9 mouse cellular contexts compared by ENCODE assay signal in the genomic region with DNA sequence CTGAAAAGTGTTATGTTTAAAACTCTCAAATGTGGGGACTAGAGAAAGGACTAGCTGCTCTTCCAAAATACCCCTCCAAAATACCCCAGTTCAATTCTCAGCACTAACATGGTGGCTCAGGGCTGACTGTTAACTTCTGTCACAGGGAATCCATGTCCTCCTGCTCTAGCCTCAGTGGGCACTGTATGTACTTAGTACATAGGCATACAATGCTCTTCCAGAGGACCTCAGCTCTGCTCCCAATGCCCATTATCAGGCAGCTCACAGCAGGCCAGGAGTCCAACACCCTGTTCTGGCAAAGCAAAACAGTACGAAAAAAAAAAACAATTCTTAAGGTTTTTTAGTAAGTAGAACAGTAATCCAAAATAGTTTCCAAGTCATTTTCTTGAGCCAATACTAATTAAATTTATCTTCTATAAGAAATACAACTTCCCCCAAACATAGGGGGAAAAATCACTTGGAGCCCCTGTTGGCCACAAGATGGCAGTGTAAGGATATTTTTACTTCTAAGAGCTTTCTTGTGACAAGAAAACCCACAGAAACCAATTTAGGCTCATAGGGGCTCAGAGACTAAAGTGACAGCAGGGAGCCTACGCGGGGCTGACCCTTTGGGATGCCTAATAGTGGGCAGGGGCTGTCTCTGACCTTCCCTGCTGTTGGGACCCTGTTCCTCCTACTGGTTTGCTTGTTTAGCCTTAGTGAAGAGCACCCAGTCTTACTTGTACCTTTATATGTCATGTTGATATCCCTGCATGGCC. TPM values are rescaled to one million over a fixed set of nuclear protein-coding genes. Genes with fewer than 3 reads are reported as not detected.
DNase-seq lines count a peak whose midpoint lies in the region; ATAC-seq and TF ChIP-seq lines count a peak whose summit lies in the region.
"Had no signal": no experiment of that assay in that cellular context is flagged by ENCODE, and none has a peak within 500 bp of the region (broad histone marks: within the 10 kb centered on the region; RNA-seq: fewer than 3 reads in every experiment).

No protein-coding gene starts in this region.

- ATAC-seq in intestine, embryonic 14.5 days (replicated peaks; ENCODE audit: low FRiP score, low TSS enrichment, low read depth): no peak
- no peak; the same call in 1 of the 2 replicates for ATAC-seq in intestine, embryonic 16.5 days
- ATAC-seq in hindbrain, postnatal 0 days: peak; percentile 56; the same call in 1 of the 2 replicates
- no peak for ATAC-seq in limb, embryonic 13.5 days (ENCODE audit: low FRiP score, low read depth)

- peak; percentile 57 for DNase-seq in intestine, embryonic 14.5 days (ENCODE audit: low spot score)
- peak; percentile 75 for DNase-seq in R1 (ENCODE audit: low read depth, low spot score)
- DNase-seq in embryonic facial prominence, embryonic 10.5 days (ENCODE audit: low spot score): peak; percentile 33
- peak; percentile 85 for DNase-seq in hindbrain, postnatal 0 days (ENCODE audit: low spot score)
- peak; percentile 34 to 54 for DNase-seq in natural killer cell, adult 2 months (ENCODE audit: low spot score in 2 of 2)
- DNase-seq in ovary, postnatal 36 days (ENCODE audit: low spot score): no peak

- no peak overlapping the region for H3K27ac ChIP-seq in intestine, embryonic 14.5 days (ENCODE audit: low read depth)
- no peak overlapping the region for H3K27ac ChIP-seq in intestine, embryonic 16.5 days (ENCODE audit: low read length)
- no peak overlapping the region for H3K27ac ChIP-seq in embryonic facial prominence, embryonic 10.5 days (replicated peaks)
- no peak overlapping the region for H3K27ac ChIP-seq in hindbrain, postnatal 0 days
- no peak overlapping the region for H3K27ac ChIP-seq in limb, embryonic 13.5 days

- H3K9ac ChIP-seq in intestine, embryonic 14.5 days (ENCODE audit: low read length): no peak overlapping the region
- H3K9ac ChIP-seq in intestine, embryonic 16.5 days (ENCODE audit: low read depth, low read length): no peak overlapping the region
- H3K9ac ChIP-seq in hindbrain, postnatal 0 days (replicated peaks; ENCODE audit: low read length): no peak overlapping the region
- no peak overlapping the region for H3K9ac ChIP-seq in limb, embryonic 13.5 days

- H3K36me3 ChIP-seq in intestine, embryonic 14.5 days (ENCODE audit: control insufficient read depth, insufficient read depth, low read length): no peaks in the 10 kb centered on the region
- no peaks in the 10 kb centered on the region for H3K36me3 ChIP-seq in intestine, embryonic 16.5 days (ENCODE audit: control insufficient read depth, insufficient read depth, low read length)
- H3K36me3 ChIP-seq in embryonic facial prominence, embryonic 10.5 days (replicated peaks): no peaks in the 10 kb centered on the region
- H3K36me3 ChIP-seq in hindbrain, postnatal 0 days (ENCODE audit: insufficient read depth, low read length): no peaks in the 10 kb centered on the region
- no peaks in the 10 kb centered on the region for H3K36me3 ChIP-seq in limb, embryonic 13.5 days

- TF ChIP-seq CTCF in hindbrain, postnatal 0 days (IDR thresholded peaks at IDR 0.05; ENCODE audit: low read depth): peak; percentile 63

- WGBS in intestine, embryonic 14.5 days: 5% methylated on average over 3 of the region's 3 CpGs
- WGBS in intestine, embryonic 16.5 days: 6% methylated on average over 3 of the region's 3 CpGs
- 8% methylated on average over 3 of the region's 3 CpGs for WGBS in embryonic facial prominence, embryonic 10.5 days
- 0% methylated on average over 3 of the region's 3 CpGs for WGBS in hindbrain, postnatal 0 days
- 2% methylated on average over 3 of the region's 3 CpGs for WGBS in limb, embryonic 13.5 days

- H3K4me3 ChIP-seq in intestine, embryonic 14.5 days (ENCODE audit: low read depth, low read length): no peak overlapping the region
- H3K4me3 ChIP-seq in intestine, embryonic 16.5 days (ENCODE audit: low read length): no peak overlapping the region
- no peak overlapping the region; the same call in 1 of the 2 replicates for H3K4me3 ChIP-seq in embryonic facial prominence, embryonic 10.5 days
- H3K4me3 ChIP-seq in hindbrain, postnatal 0 days (ENCODE audit: low read length): no peak overlapping the region
- H3K4me3 ChIP-seq in limb, embryonic 13.5 days: no peak overlapping the region

- H3K9me3 ChIP-seq in intestine, embryonic 14.5 days (ENCODE audit: control insufficient read depth, low read length): no peaks in the 10 kb centered on the region
- H3K9me3 ChIP-seq in intestine, embryonic 16.5 days (ENCODE audit: control insufficient read depth, low read length): no peaks in the 10 kb centered on the region
- no peaks in the 10 kb centered on the region for H3K9me3 ChIP-seq in embryonic facial prominence, embryonic 10.5 days
- H3K9me3 ChIP-seq in hindbrain, postnatal 0 days (ENCODE audit: low read length): no peaks in the 10 kb centered on the region
- H3K9me3 ChIP-seq in limb, embryonic 13.5 days: no peaks in the 10 kb centered on the region

- no peaks in the 10 kb centered on the region for H3K4me1 ChIP-seq in intestine, embryonic 14.5 days (replicated peaks; ENCODE audit: control insufficient read depth, insufficient read depth, low read length)
- no peaks in the 10 kb centered on the region for H3K4me1 ChIP-seq in intestine, embryonic 16.5 days (ENCODE audit: control insufficient read depth, insufficient read depth, low read length)
- H3K4me1 ChIP-seq in embryonic facial prominence, embryonic 10.5 days: no peaks in the 10 kb centered on the region
- no peaks in the 10 kb centered on the region for H3K4me1 ChIP-seq in hindbrain, postnatal 0 days (ENCODE audit: insufficient read depth, low read length)
- H3K4me1 ChIP-seq in limb, embryonic 13.5 days: peaks cover 3% of the 10 kb centered on the region; the same call in 1 of the 2 replicates

- H3K4me2 ChIP-seq in intestine, embryonic 14.5 days (ENCODE audit: low read length): no peak overlapping the region
- H3K4me2 ChIP-seq in intestine, embryonic 16.5 days (ENCODE audit: low read depth, low read length): no peak overlapping the region
- H3K4me2 ChIP-seq in hindbrain, postnatal 0 days (ENCODE audit: low read depth, low read length): no peak overlapping the region
- H3K4me2 ChIP-seq in limb, embryonic 13.5 days (replicated peaks): 0 out of 2 replicates have a peak overlapping the region, but pooled peaks have one; percentile 12

- H3K27me3 ChIP-seq in intestine, embryonic 14.5 days (replicated peaks; ENCODE audit: control insufficient read depth, insufficient read depth, low read length): no peaks in the 10 kb centered on the region
- no peaks in the 10 kb centered on the region for H3K27me3 ChIP-seq in intestine, embryonic 16.5 days (replicated peaks; ENCODE audit: control insufficient read depth, insufficient read depth, low read length)
- no peaks in the 10 kb centered on the region for H3K27me3 ChIP-seq in embryonic facial prominence, embryonic 10.5 days (replicated peaks; ENCODE audit: low read depth, poor library complexity, severe bottlenecking)
- no peaks in the 10 kb centered on the region for H3K27me3 ChIP-seq in hindbrain, postnatal 0 days (ENCODE audit: insufficient read depth, low read length)
- H3K27me3 ChIP-seq in limb, embryonic 13.5 days: no peaks in the 10 kb centered on the region

RNA-seq across cellular contexts. Expression of a gene that starts 7.9 kb away (rescaled TPM):
- not detected in 2 replicates for polyA plus RNA-seq in intestine, embryonic 14.5 days (2014; fragmentation: Nextera tagmentation; extraction: Ambion mirVana)
- not detected in 2 replicates for polyA plus RNA-seq in intestine, embryonic 16.5 days (2015; fragmentation: Nextera tagmentation; extraction: Ambion mirVana)
- polyA plus RNA-seq in embryonic facial prominence, embryonic 10.5 days (2016; fragmentation: Nextera tagmentation; extraction: Ambion mirVana): not detected in 2 replicates
- total RNA-seq in hindbrain, postnatal 0 days (2014; rRNA removed): not detected in 2 replicates
- 0.09 and 0.15 TPM in 2 replicates for polyA plus RNA-seq in hindbrain, postnatal 0 days (2015; fragmentation: Nextera tagmentation; extraction: Ambion mirVana)
- not detected in 2 replicates for polyA plus RNA-seq in limb, embryonic 13.5 days (2015; fragmentation: Nextera tagmentation; extraction: Ambion mirVana)
- total RNA-seq: left cerebral cortex, postnatal 36 days had no signal

RNA-seq across cellular contexts. Expression of a gene that starts 8.0 kb away (rescaled TPM):
- polyA plus RNA-seq in intestine, embryonic 14.5 days (2014; fragmentation: Nextera tagmentation; extraction: Ambion mirVana): 69.6 and 70.8 TPM in 2 replicates
- 56.4 and 60.6 TPM in 2 replicates for polyA plus RNA-seq in intestine, embryonic 16.5 days (2015; fragmentation: Nextera tagmentation; extraction: Ambion mirVana)
- 68.0 and 68.7 TPM in 2 replicates for polyA plus RNA-seq in embryonic facial prominence, embryonic 10.5 days (2016; fragmentation: Nextera tagmentation; extraction: Ambion mirVana)
- total RNA-seq in hindbrain, postnatal 0 days (2014; rRNA removed): 19.7 and 21.1 TPM in 2 replicates
- polyA plus RNA-seq in hindbrain, postnatal 0 days (2015; fragmentation: Nextera tagmentation; extraction: Ambion mirVana): 36.2 and 36.6 TPM in 2 replicates
- 67.9 and 69.9 TPM in 2 replicates for polyA plus RNA-seq in limb, embryonic 13.5 days (2015; fragmentation: Nextera tagmentation; extraction: Ambion mirVana)

RNA-seq across cellular contexts. Expression of a gene that starts 14.4 kb away (rescaled TPM):
- polyA plus RNA-seq in intestine, embryonic 14.5 days (2014; fragmentation: Nextera tagmentation; extraction: Ambion mirVana): 67.0 and 80.7 TPM in 2 replicates
- 52.6 and 60.4 TPM in 2 replicates for polyA plus RNA-seq in intestine, embryonic 16.5 days (2015; fragmentation: Nextera tagmentation; extraction: Ambion mirVana)
- polyA plus RNA-seq in embryonic facial prominence, embryonic 10.5 days (2016; fragmentation: Nextera tagmentation; extraction: Ambion mirVana): 104 and 107 TPM in 2 replicates
- total RNA-seq in hindbrain, postnatal 0 days (2014; rRNA removed): 90.8 and 91.6 TPM in 2 replicates
- 95.3 and 95.8 TPM in 2 replicates for polyA plus RNA-seq in hindbrain, postnatal 0 days (2015; fragmentation: Nextera tagmentation; extraction: Ambion mirVana)
- polyA plus RNA-seq in limb, embryonic 13.5 days (2015; fragmentation: Nextera tagmentation; extraction: Ambion mirVana): 87.1 and 88.5 TPM in 2 replicates

RNA-seq across cellular contexts. Expression of a gene that starts 54.8 kb away (rescaled TPM):
- polyA plus RNA-seq in intestine, embryonic 14.5 days (2014; fragmentation: Nextera tagmentation; extraction: Ambion mirVana): not detected in 2 replicates
- polyA plus RNA-seq in intestine, embryonic 16.5 days (2015; fragmentation: Nextera tagmentation; extraction: Ambion mirVana): not detected in 2 replicates
- not detected in 2 replicates for polyA plus RNA-seq in embryonic facial prominence, embryonic 10.5 days (2016; fragmentation: Nextera tagmentation; extraction: Ambion mirVana)
- not detected in 2 replicates for total RNA-seq in hindbrain, postnatal 0 days (2014; rRNA removed)
- polyA plus RNA-seq in hindbrain, postnatal 0 days (2015; fragmentation: Nextera tagmentation; extraction: Ambion mirVana): not detected in 2 replicates
- not detected in 2 replicates for polyA plus RNA-seq in limb, embryonic 13.5 days (2015; fragmentation: Nextera tagmentation; extraction: Ambion mirVana)
- total RNA-seq: left cerebral cortex, postnatal 36 days had no signal
